Mouse (Mus musculus): ENCODE measurements at regions not wholly inside any gene's neighbourhood (a gene's known extent, or its start where the extent isn't known, plus 50 kb on each side); places are given as distances from the start of the nearest gene placed in this dataset.
A peak's percentile ranks its signal among the peaks of the same experiment; 100 is the strongest.
"Not testable (repeated sequence)": the region's sequence is repeated elsewhere in the genome, so short reads cannot be mapped to it uniquely, and the experiment has no call there.

GRCm38 (mm10) chr13:19300320-19301011 lies 95.1 kb downstream of the Stard3nl start:
- not testable (repeated sequence) for DNase-seq

- DNase-seq, result no peak
Measured at GRCm38 (mm10) chr13:19296325-19296724, 99.3 kb downstream of the Stard3nl start.

- no peak for DNase-seq
Measured at GRCm38 (mm10) chr13:19293041-19293440, 102.6 kb downstream of the Stard3nl start.

DNA sequence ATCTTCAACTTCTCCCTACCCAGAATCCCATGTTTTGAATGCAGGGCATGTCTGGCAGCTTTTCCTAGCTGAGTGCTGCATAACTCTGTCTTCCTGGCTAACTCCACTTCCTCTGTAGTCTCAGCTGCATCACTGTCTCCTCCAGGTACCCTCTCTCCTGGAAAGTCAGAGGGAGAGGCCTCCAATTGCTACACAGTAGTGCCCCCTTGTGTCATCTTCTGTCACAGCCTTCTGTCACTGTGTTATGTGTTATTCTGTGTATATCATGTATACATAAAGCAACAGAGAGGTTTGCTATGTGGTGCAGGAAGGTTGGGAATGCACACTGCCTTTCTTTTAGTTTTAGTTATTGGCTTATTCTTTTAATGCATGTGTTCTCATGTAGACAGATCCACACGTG lies 112.4 kb downstream of the Stard3nl start:
- no peak for DNase-seq

DNA sequence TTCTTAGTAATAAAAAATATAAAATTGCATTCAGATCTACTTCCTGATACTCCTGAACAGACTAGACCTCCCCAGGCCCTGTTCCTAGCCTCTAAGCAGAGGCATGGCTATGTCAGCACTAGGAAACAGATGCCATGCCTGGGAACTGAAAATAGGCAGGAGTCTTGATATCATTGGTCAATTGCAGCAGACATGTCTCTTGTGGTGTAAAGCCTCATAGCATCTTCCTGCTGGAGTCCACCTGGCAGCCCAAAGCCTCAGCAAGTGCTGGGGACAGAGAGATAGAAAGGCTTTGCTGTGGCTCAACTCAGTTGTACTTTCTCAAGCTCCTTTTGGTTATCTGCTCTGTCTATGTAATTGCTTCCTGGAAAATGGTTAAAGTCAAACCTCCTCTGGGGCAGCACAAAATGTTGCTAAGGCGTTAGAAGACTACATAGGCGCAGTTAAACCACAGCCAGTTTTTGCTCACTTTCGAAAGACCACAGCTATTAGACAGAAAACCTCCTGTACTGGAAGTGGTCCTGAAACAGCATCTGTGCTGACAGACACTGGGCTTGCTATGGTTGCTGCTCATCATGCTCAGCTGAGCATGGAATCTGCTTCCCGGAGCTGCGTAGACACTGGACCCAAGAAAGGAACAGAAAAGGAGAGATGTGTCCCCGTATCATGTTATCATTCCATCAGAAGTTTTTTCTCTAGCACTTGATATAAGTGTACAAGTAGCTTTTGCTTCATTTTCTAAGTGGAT lies 122.9 kb downstream of the Stard3nl start:
- DNase-seq, result not testable (repeated sequence)

GRCm38 (mm10) chr13:19264996-19265395 lies 130.6 kb downstream of the Stard3nl start:
- not testable (repeated sequence) for DNase-seq

DNA sequence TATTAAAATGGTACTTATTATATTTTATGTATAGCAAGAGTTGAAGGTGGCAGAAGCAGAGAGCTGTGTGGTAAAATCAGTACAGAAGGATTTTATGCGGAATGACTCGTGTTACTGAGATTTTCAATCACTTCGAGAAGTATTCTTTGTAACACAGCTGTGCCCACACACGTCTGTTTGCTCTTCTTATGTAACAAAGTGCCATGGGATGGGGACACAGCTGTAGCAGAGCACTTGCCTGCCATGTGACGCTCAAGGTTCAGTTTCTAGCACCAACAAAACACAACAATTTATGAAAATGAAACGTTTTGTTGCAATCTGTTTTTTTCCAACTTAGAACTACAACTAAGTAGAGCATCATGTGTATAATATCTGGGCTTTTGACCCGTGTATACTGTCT lies 149.0 kb downstream of the Stard3nl start:
- not testable (repeated sequence) for DNase-seq

GRCm38 (mm10) chr13:19242580-19242979 lies 153.0 kb downstream of the Stard3nl start:
- not testable (repeated sequence) for DNase-seq

GRCm38 (mm10) chr13:19236340-19236739 lies 159.3 kb downstream of the Stard3nl start:
- DNase-seq, result peak; percentile 29

- DNase-seq, result no peak
Measured at GRCm38 (mm10) chr13:19234700-19235374, 160.8 kb downstream of the Stard3nl start.

GRCm38 (mm10) chr13:19220004-19220403 lies 175.6 kb downstream of the Stard3nl start:
- DNase-seq, result not testable (repeated sequence)

DNA sequence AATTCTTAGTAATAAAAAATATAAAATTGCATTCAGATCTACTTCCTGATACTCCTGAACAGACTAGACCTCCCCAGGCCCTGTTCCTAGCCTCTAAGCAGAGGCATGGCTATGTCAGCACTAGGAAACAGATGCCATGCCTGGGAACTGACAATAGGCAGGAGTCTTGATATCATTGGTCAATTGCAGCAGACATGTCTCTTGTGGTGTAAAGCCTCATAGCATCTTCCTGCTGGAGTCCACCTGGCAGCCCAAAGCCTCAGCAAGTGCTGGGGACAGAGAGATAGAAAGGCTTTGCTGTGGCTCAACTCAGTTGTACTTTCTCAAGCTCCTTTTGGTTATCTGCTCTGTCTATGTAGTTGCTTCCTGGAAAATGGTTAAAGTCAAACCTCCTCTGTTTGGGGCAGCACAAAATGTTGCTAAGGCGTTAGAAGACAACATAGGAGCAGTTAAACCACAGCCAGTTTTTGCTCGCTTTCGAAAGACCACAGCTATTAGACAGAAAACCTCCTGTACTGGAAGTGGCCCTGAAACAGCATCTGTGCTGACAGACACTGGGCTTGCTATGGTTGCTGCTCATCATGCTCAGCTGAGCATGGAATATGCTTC lies 176.1 kb downstream of the Stard3nl start:
- DNase-seq, result not testable (repeated sequence)

GRCm38 (mm10) chr13:19204669-19205068 lies 190.9 kb downstream of the Stard3nl start:
- DNase-seq, result no peak

DNA sequence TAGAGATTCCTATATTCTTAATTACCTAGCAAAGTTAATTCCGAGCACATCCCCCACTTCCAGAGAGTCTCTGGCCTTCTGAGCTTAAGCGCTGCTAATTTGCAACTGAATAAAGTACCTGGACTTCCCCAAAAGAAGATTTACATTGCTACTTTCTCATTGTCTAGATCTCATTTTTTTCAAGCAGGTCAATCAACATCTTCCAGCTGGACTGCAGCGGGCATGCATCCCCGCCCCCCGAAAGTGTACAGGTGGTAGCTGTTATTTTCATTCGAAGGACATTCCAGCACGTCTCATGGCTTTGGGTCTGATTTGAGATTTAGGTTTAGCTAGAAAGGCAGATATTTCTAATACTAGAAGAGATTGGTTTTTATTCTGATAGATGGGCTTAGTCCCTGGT lies 193.3 kb downstream of the Stard3nl start:
- not testable (repeated sequence) for DNase-seq
